Mouse (Mus musculus) liver, embryonic 14.5 days (tissue): ENCODE data around the gene Kank1.

ENCODE experiments used
- CTCF ChIP-seq: IDR thresholded peaks from 2 replicates; pipeline ENCODE4 v1.5.1; 2016; ENCODE audit warnings: antibody characterized with exemption, low read depth, control low read depth
- EP300 ChIP-seq: IDR thresholded peaks from 2 replicates; pipeline ENCODE4 v1.6.1; 2016; ENCODE audit warnings: antibody characterized with exemption, low read depth

GRCm38 (mm10) chr19:25445842-25446241 lies 209.1 kb downstream of the Kank1 start:
- TF ChIP-seq CTCF (no peak), EP300 (no peak)
